In the genomic region with DNA sequence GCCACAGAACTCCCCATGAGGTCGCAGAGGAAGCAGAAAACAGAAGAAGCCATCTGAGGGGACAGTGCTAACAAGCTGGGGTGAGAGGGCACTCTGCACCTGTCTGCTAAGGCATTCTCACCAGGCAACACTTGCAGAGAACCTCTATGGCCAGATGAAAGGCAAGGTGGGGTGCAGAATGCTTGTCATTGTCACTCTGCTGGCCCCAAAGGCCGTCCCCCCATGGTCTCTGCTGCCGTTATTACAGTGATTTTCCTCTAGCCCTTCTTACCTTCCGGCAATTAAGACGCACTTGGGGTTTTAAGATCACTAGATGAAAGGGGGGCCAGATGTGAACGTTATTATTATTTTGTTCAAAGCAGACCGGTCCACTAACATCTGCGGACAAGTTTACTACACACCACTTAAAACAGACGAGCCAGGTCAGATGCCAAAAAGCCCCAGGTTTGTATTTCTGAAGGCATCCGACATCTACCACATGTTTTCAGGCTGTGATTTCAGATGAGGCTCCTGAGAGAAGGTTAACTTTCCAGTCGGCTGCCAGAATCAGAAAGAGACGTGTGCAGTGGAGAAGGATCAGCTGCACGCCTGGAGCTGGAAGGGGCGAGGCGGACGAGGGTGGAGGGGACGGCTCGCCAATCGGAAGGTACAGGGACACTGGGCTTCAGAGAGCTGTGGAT, we compare ENCODE assay signal across 13 mouse cellular contexts.
DNase-seq lines count a peak whose midpoint lies in the region; ATAC-seq and TF ChIP-seq lines count a peak whose summit lies in the region.
"Had no signal": no experiment of that assay in that cellular context is flagged by ENCODE, and none has a peak within 500 bp of the region (broad histone marks: within the 10 kb centered on the region; RNA-seq: fewer than 3 reads in every experiment).

No protein-coding gene starts in this region.

- no peak for DNase-seq in forebrain, postnatal 0 days
- DNase-seq in embryonic facial prominence, embryonic 14.5 days (ENCODE audit: low spot score) = peak; percentile 61
- peak; percentile 63 for DNase-seq in hindlimb bud, embryonic 11.5 days (ENCODE audit: extremely low spot score, low read depth, low spot score)
- DNase-seq in heart, postnatal 36 days = no peak
- no peak for DNase-seq in urinary bladder, adult 2 months (ENCODE audit: low spot score)
- DNase-seq in thymus, adult 2 months = no peak
- DNase-seq: kidney, adult 11 months; lung, postnatal 36 days; right cerebral cortex, postnatal 14 days had no signal

- H3K9ac ChIP-seq in forebrain, embryonic 12.5 days = no peak overlapping the region; the same call in 1 of the 2 replicates
- H3K9ac ChIP-seq in forebrain, postnatal 0 days = no peak overlapping the region
- H3K9ac ChIP-seq in embryonic facial prominence, embryonic 14.5 days (ENCODE audit: low read depth, low read length) = no peak overlapping the region
- peak overlapping the region; percentile 16; the same call in 1 of the 2 replicates for H3K9ac ChIP-seq in midbrain, embryonic 15.5 days
- H3K9ac ChIP-seq: stomach, embryonic 15.5 days had no signal

- no peak for ATAC-seq in forebrain, embryonic 12.5 days (ENCODE audit: low FRiP score)
- no peak for ATAC-seq in forebrain, postnatal 0 days
- peak; percentile 65; the same call in 1 of the 2 replicates for ATAC-seq in embryonic facial prominence, embryonic 14.5 days (ENCODE audit: low read depth)
- ATAC-seq in midbrain, embryonic 15.5 days (replicated peaks) = peak; percentile 32

- intact Hi-C loops in heart, postnatal 36 days (cut with DNase I) = loop anchor here (1.0 to 5.0 kb wide), 3 partner anchors 102 to 238 kb away; no protein-coding TSS in a partner anchor

- H3K27ac ChIP-seq in forebrain, embryonic 12.5 days = no peak overlapping the region
- no peak overlapping the region for H3K27ac ChIP-seq in forebrain, postnatal 0 days (ENCODE audit: low read depth, low read length)
- no peak overlapping the region for H3K27ac ChIP-seq in embryonic facial prominence, embryonic 14.5 days (replicated peaks; ENCODE audit: low read depth, low read length)
- H3K27ac ChIP-seq in midbrain, embryonic 15.5 days = peak overlapping the region; percentile 6; the same call in 1 of the 2 replicates
- no peak overlapping the region for H3K27ac ChIP-seq in thymus, adult 2 months (ENCODE audit: control insufficient read depth, insufficient read depth, low read length)
- H3K27ac ChIP-seq: stomach, embryonic 15.5 days had no signal

- H3K9me3 ChIP-seq in forebrain, embryonic 12.5 days = no peaks in the 10 kb centered on the region
- no peaks in the 10 kb centered on the region for H3K9me3 ChIP-seq in forebrain, postnatal 0 days (ENCODE audit: low read length)
- H3K9me3 ChIP-seq in embryonic facial prominence, embryonic 14.5 days (ENCODE audit: control insufficient read depth, low read length) = 0 out of 2 replicates have a peak, but pooled peaks cover 7% of the 10 kb centered on the region
- H3K9me3 ChIP-seq in midbrain, embryonic 15.5 days = no peaks in the 10 kb centered on the region
- H3K9me3 ChIP-seq: stomach, embryonic 15.5 days had no signal

- peak overlapping the region; percentile 25; the same call in 1 of the 2 replicates for H3K4me2 ChIP-seq in forebrain, embryonic 12.5 days
- H3K4me2 ChIP-seq in forebrain, postnatal 0 days (ENCODE audit: low read depth) = no peak overlapping the region
- no peak overlapping the region for H3K4me2 ChIP-seq in embryonic facial prominence, embryonic 14.5 days (ENCODE audit: low read depth, low read length)
- H3K4me2 ChIP-seq in midbrain, embryonic 15.5 days = peak overlapping the region; percentile 28; the same call in 1 of the 2 replicates
- H3K4me2 ChIP-seq: liver, embryonic 11.5 days had no signal

- 0 out of 2 replicates have a peak, but pooled peaks cover 4% of the 10 kb centered on the region for H3K27me3 ChIP-seq in forebrain, embryonic 12.5 days
- no peaks in the 10 kb centered on the region for H3K27me3 ChIP-seq in forebrain, postnatal 0 days (ENCODE audit: insufficient read depth, low read length)
- H3K27me3 ChIP-seq in embryonic facial prominence, embryonic 14.5 days (replicated peaks; ENCODE audit: control insufficient read depth, insufficient read depth, low read length) = no peaks in the 10 kb centered on the region
- no peaks in the 10 kb centered on the region for H3K27me3 ChIP-seq in midbrain, embryonic 15.5 days (replicated peaks)
- no peaks in the 10 kb centered on the region for H3K27me3 ChIP-seq in thymus, adult 2 months (ENCODE audit: control insufficient read depth, insufficient read depth, low read length)
- H3K27me3 ChIP-seq: stomach, embryonic 15.5 days had no signal

- H3K4me1 ChIP-seq in forebrain, embryonic 12.5 days = peaks cover 34% of the 10 kb centered on the region
- 0 out of 2 replicates have a peak, but pooled peaks cover 6% of the 10 kb centered on the region for H3K4me1 ChIP-seq in forebrain, postnatal 0 days (ENCODE audit: insufficient read depth)
- H3K4me1 ChIP-seq in embryonic facial prominence, embryonic 14.5 days (ENCODE audit: control insufficient read depth, insufficient read depth, low read length) = peaks cover 31% of the 10 kb centered on the region
- peaks cover 34% of the 10 kb centered on the region for H3K4me1 ChIP-seq in midbrain, embryonic 15.5 days
- no peaks in the 10 kb centered on the region for H3K4me1 ChIP-seq in thymus, adult 2 months (replicated peaks; ENCODE audit: control insufficient read depth, insufficient read depth, low read length)

- 26% methylated on average over 19 of the region's 19 CpGs for WGBS in forebrain, embryonic 12.5 days
- 36% methylated on average over 19 of the region's 19 CpGs for WGBS in forebrain, postnatal 0 days
- WGBS in embryonic facial prominence, embryonic 14.5 days = 25% methylated on average over 19 of the region's 19 CpGs
- WGBS in midbrain, embryonic 15.5 days = 21% methylated on average over 19 of the region's 19 CpGs
- 92% methylated on average over 19 of the region's 19 CpGs for WGBS in thymus, adult 2 months

- no peak for TF ChIP-seq CTCF in forebrain, postnatal 0 days (IDR thresholded peaks at IDR 0.05; ENCODE audit: low read depth)
- no peak for TF ChIP-seq CTCF in thymus, adult 2 months (IDR thresholded peaks at IDR 0.05; ENCODE audit: borderline replicate concordance, control insufficient read depth, extremely low read depth, insufficient read depth, low read length, poor library complexity)

- TF ChIP-seq POLR2A in thymus, adult 2 months (IDR thresholded peaks at IDR 0.05; ENCODE audit: control insufficient read depth, extremely low read depth, insufficient read depth, low read length, poor library complexity) = no peak

- H3K36me3 ChIP-seq in forebrain, embryonic 12.5 days (replicated peaks) = no peaks in the 10 kb centered on the region
- H3K36me3 ChIP-seq in forebrain, postnatal 0 days (ENCODE audit: insufficient read depth) = no peaks in the 10 kb centered on the region
- H3K36me3 ChIP-seq in embryonic facial prominence, embryonic 14.5 days (ENCODE audit: control insufficient read depth, insufficient read depth, low read length) = no peaks in the 10 kb centered on the region
- H3K36me3 ChIP-seq in midbrain, embryonic 15.5 days (replicated peaks) = no peaks in the 10 kb centered on the region
- H3K36me3 ChIP-seq in thymus, adult 2 months (ENCODE audit: control insufficient read depth, insufficient read depth, low read length) = no peaks in the 10 kb centered on the region
- H3K36me3 ChIP-seq: stomach, embryonic 15.5 days had no signal

- H3K4me3 ChIP-seq in forebrain, embryonic 12.5 days (replicated peaks) = no peak overlapping the region
- no peak overlapping the region for H3K4me3 ChIP-seq in forebrain, postnatal 0 days (ENCODE audit: low read depth, low read length)
- no peak overlapping the region for H3K4me3 ChIP-seq in embryonic facial prominence, embryonic 14.5 days (ENCODE audit: low read depth, low read length)
- H3K4me3 ChIP-seq in midbrain, embryonic 15.5 days = no peak overlapping the region
- no peak overlapping the region for H3K4me3 ChIP-seq in thymus, adult 2 months (ENCODE audit: control insufficient read depth, insufficient read depth, low read length)
- H3K4me3 ChIP-seq: stomach, embryonic 15.5 days had no signal

Comparison
In these comparisons a context has a peak if more than half of its experiments do, and no peak if none do; other contexts are left out.
1. H3K4me2 ChIP-seq: peak in forebrain, embryonic 12.5 days (single experiment) and midbrain, embryonic 15.5 days (single experiment); none in forebrain, postnatal 0 days (single experiment) and embryonic facial prominence, embryonic 14.5 days (single experiment).
2. ATAC-seq: peak in embryonic facial prominence, embryonic 14.5 days (single experiment) and midbrain, embryonic 15.5 days (single experiment); none in forebrain, embryonic 12.5 days (single experiment) and forebrain, postnatal 0 days (single experiment).
3. DNase-seq: peak in embryonic facial prominence, embryonic 14.5 days (single experiment) and hindlimb bud, embryonic 11.5 days (single experiment); none in forebrain, postnatal 0 days (single experiment), heart, postnatal 36 days (0 of 2), urinary bladder, adult 2 months (single experiment) and thymus, adult 2 months (single experiment).